In the genomic region with DNA sequence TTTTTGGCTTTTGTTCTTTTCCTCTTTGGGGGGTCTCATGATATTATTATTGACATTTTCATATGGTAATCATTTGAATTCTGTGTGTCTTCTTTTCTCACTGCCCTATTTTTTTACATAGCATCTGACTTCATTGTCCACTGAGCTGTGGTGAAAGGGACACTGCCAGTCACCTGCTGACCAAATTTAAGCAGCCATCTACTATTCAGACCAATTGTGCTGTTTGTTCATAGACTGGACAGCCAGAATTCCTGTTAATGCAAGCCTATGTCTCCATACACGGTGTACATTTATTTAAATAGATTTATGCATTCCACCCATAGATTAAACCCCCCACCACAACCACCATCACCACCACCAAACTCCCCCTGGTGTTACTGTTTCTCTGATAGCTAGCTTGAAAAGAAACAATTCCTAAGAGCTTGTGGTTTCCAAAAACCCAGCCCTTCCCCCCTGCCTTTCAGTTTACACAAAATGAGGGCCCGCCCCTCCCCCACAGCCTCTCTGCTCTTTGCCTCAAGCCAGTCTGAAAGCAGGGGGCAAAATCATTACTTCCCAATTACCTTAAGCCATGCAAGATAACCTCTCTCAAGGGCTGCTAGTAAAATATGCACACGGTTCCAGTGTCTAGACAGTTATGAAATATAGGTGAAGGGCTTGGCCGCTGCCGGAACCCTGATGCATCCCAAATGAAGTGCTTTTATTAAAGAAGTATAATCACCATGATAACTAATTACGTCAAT, we compare ENCODE assay signal across 8 mouse cellular contexts.
DNase-seq lines count a peak whose midpoint lies in the region; ATAC-seq and TF ChIP-seq lines count a peak whose summit lies in the region.

No protein-coding gene starts in this region.

- peak; percentile 38 for ATAC-seq in cerebellum, adult (ENCODE audit: insufficient number of reproducible peaks, low FRiP score, low TSS enrichment)
- peak; percentile 46 for ATAC-seq in forebrain, embryonic 13.5 days
- peak; percentile 57; the same call in 1 of the 2 replicates for ATAC-seq in limb, embryonic 11.5 days (ENCODE audit: insufficient number of reproducible peaks, low FRiP score, low TSS enrichment, low read depth)

- H3K9ac ChIP-seq in heart, adult 2 months (ENCODE audit: low read depth, low read length), result no peak overlapping the region
- peak overlapping the region; percentile 61; the same call in 1 of the 2 replicates for H3K9ac ChIP-seq in forebrain, embryonic 13.5 days
- no peak overlapping the region for H3K9ac ChIP-seq in limb, embryonic 11.5 days (ENCODE audit: low read length)

- no peaks in the 10 kb centered on the region for H3K27me3 ChIP-seq in heart, adult 2 months (ENCODE audit: control insufficient read depth, insufficient read depth, low read length)
- no peaks in the 10 kb centered on the region for H3K27me3 ChIP-seq in forebrain, embryonic 13.5 days
- no peaks in the 10 kb centered on the region for H3K27me3 ChIP-seq in limb, embryonic 11.5 days (ENCODE audit: control insufficient read depth, insufficient read depth, low read length)

- no peak for TF ChIP-seq CTCF in heart, adult 2 months (IDR thresholded peaks at IDR 0.05)

- no peak overlapping the region for H3K4me3 ChIP-seq in heart, adult 2 months
- H3K4me3 ChIP-seq in forebrain, embryonic 13.5 days, result peak overlapping the region; percentile 40
- no peak overlapping the region for H3K4me3 ChIP-seq in limb, embryonic 11.5 days (ENCODE audit: low read depth, low read length)

- intact Hi-C loops in heart, adult 2 months (cut with DNase I), result loop anchor here (5.0 kb wide), 1 partner anchor 35 kb away; no protein-coding TSS in a partner anchor
- intact Hi-C loops in heart, postnatal 36 days (cut with DNase I), result no loop called here
- intact Hi-C loops in left cerebral cortex, postnatal 25 days (cut with DNase I), result loop anchor here (5.0 kb wide), 1 partner anchor 390 kb away; a partner anchor contains a TSS

- no peak for TF ChIP-seq EP300 in heart, adult 2 months (IDR thresholded peaks at IDR 0.05; ENCODE audit: insufficient read depth, low read depth, low read length)

- H3K9me3 ChIP-seq in forebrain, embryonic 13.5 days (replicated peaks), result no peaks in the 10 kb centered on the region
- no peaks in the 10 kb centered on the region for H3K9me3 ChIP-seq in limb, embryonic 11.5 days (ENCODE audit: control insufficient read depth, low read length)

- H3K27ac ChIP-seq in heart, adult 2 months, result peak overlapping the region; percentile 76
- peak overlapping the region; percentile 94 for H3K27ac ChIP-seq in forebrain, embryonic 13.5 days
- no peak overlapping the region for H3K27ac ChIP-seq in limb, embryonic 11.5 days (replicated peaks; ENCODE audit: low read depth, low read length)

- H3K79me2 ChIP-seq in heart, adult 2 months (replicated peaks; ENCODE audit: control insufficient read depth, insufficient read depth, low read length), result no peaks in the 10 kb centered on the region

- H3K36me3 ChIP-seq in heart, adult 2 months (ENCODE audit: control insufficient read depth, insufficient read depth, low read length), result peaks cover 2% of the 10 kb centered on the region; the same call in 1 of the 2 replicates
- no peaks in the 10 kb centered on the region for H3K36me3 ChIP-seq in forebrain, embryonic 13.5 days (ENCODE audit: poor library complexity, severe bottlenecking)
- H3K36me3 ChIP-seq in limb, embryonic 11.5 days (ENCODE audit: control insufficient read depth, insufficient read depth, low read length), result no peaks in the 10 kb centered on the region

- no peaks in the 10 kb centered on the region for H3K4me1 ChIP-seq in heart, adult 2 months (ENCODE audit: control insufficient read depth, insufficient read depth, low read length)
- peaks cover 38% of the 10 kb centered on the region for H3K4me1 ChIP-seq in forebrain, embryonic 13.5 days
- H3K4me1 ChIP-seq in limb, embryonic 11.5 days (ENCODE audit: control insufficient read depth, insufficient read depth, low read length), result peaks cover 23% of the 10 kb centered on the region

- no peak for DNase-seq in heart, adult 2 months
- no peak for DNase-seq in heart, postnatal 36 days
- peak; percentile 74 for DNase-seq in limb, embryonic 11.5 days (ENCODE audit: low spot score)
- DNase-seq in retina, postnatal 1 day, result peak; percentile 57
- DNase-seq in left cerebral cortex, postnatal 25 days (ENCODE audit: low spot score in 2 of 2), result no peak
- no peak for DNase-seq in MN1 (ENCODE audit: low spot score)

- WGBS in heart, adult 2 months, result 79% methylated on average over 6 of the region's 6 CpGs
- 8% methylated on average over 6 of the region's 6 CpGs for WGBS in forebrain, embryonic 13.5 days
- WGBS in limb, embryonic 11.5 days, result 16% methylated on average over 6 of the region's 6 CpGs

- TF ChIP-seq POLR2A in heart, adult 2 months (IDR thresholded peaks at IDR 0.05; ENCODE audit: insufficient read depth, low read depth, low read length), result no peak

- peak overlapping the region; percentile 65 for H3K4me2 ChIP-seq in forebrain, embryonic 13.5 days
- H3K4me2 ChIP-seq in limb, embryonic 11.5 days (ENCODE audit: low read depth, severe bottlenecking), result peak overlapping the region; percentile 39

Comparison
In these comparisons a context has a peak if more than half of its experiments do, and no peak if none do; other contexts are left out.
1. DNase-seq: peak in limb, embryonic 11.5 days (single experiment) and retina, postnatal 1 day (single experiment); none in heart, adult 2 months (0 of 2), heart, postnatal 36 days (0 of 2), left cerebral cortex, postnatal 25 days (0 of 2) and MN1 (single experiment).
2. Peak in every context shown above with its lines, with median percentiles within 50 percentile points of each other: ATAC-seq.